Mouse (Mus musculus): ENCODE data around the gene Cib2.

Gene Cib2

GRCm38 (mm10) chr9:54560831-54561601 is 998 bp upstream of the Cib2 start:
- CTCF ChIA-PET, result interaction anchor here in 3 of 4 experiments (0.6 to 1.6 kb wide), 6 partner anchors 9 to 268 kb away, joined by 3 to 5 read pairs (median 3); no protein-coding TSS in a partner anchor
- POLR2A ChIA-PET, result interaction anchor here in 3 of 4 experiments (0.6 to 2.4 kb wide), 12 partner anchors 8 to 1235 kb away, joined by 3 to 19 read pairs (median 4); partner anchors contain the start of gene Idh3a (in 3 of the 3)

GRCm38 (mm10) chr9:54558731-54559130 is 1.3 kb downstream of the Cib2 start:
- CTCF ChIA-PET, result interaction anchor here in 3 of 4 experiments (0.7 to 1.7 kb wide), 3 partner anchors 11 to 121 kb away, joined by 3 to 6 read pairs (median 3); no protein-coding TSS in a partner anchor
- POLR2A ChIA-PET, result interaction anchor here in 2 of 4 experiments (1.0 to 2.4 kb wide), 4 partner anchors 9 to 26 kb away, joined by 3 to 12 read pairs (median 4); partner anchors contain the start of gene Idh3a (in 1 of the 2)

GRCm38 (mm10) chr9:54555044-54555443 is 5.0 kb downstream of the Cib2 start:
- POLR2A ChIA-PET, result interaction anchor here in 1 of 4 experiments (1.4 kb wide), 1 partner anchor 38 kb away, joined by 3 read pairs; no protein-coding TSS in a partner anchor
- CTCF ChIA-PET, result interaction anchor here in 1 of 4 experiments (0.5 kb wide), 1 partner anchor 80 kb away, joined by 3 read pairs; no protein-coding TSS in a partner anchor

- CTCF ChIA-PET, result interaction anchor here (0.6 to 2.7 kb wide), 20 partner anchors 8 to 265 kb away, joined by 3 to 15 read pairs (median 3); partner anchors contain the start of genes Idh3a (in 2 of the 4), Cib2 (in 1 of the 4) and Sh2d7 (in 1 of the 4)
- POLR2A ChIA-PET, result interaction anchor here in 1 of 4 experiments (1.0 kb wide), 1 partner anchor 14 kb away, joined by 3 read pairs; the partner anchor contains the start of gene Sh2d7
Measured at GRCm38 (mm10) chr9:54552409-54552808, 7.6 kb downstream of the Cib2 start.

DNA sequence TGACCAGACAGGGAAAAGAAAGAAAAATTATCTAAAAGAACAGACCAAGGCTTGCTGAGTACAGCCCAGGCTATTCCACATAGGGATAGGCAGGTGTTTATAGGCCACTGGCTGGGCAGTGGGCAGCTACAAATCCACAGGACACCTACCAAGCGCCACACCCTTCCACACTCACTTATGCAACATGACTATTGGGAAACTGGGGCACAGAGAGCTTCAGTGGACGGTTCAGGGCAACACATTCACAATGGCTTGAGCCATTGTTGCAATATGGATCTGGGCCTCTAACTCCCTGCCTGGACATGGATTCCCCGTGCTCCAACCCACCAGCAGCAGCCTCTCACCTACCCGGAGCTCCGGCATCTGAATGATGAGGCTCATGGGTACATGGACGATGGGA is 10.6 kb downstream of the Cib2 start:
- CTCF ChIA-PET, result no interaction called here
- POLR2A ChIA-PET, result interaction anchor here in 1 of 4 experiments (1.2 kb wide), 1 partner anchor 10 kb away, joined by 4 read pairs; no protein-coding TSS in a partner anchor

DNA sequence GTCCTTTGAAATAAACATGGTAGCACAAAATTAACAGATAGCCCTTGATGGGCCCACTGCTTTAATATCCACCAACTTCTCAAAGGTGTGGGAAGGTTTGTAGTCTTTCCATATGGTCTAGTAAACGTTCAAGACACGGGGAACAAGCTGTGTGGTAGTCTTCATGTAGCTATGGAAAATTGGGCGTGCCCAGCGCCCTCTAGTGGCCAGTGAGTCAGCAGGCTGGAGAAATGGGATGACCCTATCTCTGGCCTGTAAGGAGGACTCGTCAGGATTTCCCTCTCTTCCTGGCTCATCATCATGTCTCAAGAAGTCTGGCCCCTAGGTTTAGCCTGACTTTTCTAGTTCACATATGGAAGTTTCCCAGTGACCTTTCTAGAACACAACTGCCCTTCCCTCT is 12.5 kb downstream of the Cib2 start:
- CTCF ChIA-PET, result interaction anchor here (0.5 to 1.5 kb wide), 21 partner anchors 9 to 274 kb away, joined by 3 to 9 read pairs (median 4); partner anchors contain the start of genes Sh2d7 (in 2 of the 4) and Cib2 (in 1 of the 4)
- POLR2A ChIA-PET, result interaction anchor here in 1 of 4 experiments (0.5 kb wide), 1 partner anchor 181 kb away, joined by 3 read pairs; no protein-coding TSS in a partner anchor

DNA sequence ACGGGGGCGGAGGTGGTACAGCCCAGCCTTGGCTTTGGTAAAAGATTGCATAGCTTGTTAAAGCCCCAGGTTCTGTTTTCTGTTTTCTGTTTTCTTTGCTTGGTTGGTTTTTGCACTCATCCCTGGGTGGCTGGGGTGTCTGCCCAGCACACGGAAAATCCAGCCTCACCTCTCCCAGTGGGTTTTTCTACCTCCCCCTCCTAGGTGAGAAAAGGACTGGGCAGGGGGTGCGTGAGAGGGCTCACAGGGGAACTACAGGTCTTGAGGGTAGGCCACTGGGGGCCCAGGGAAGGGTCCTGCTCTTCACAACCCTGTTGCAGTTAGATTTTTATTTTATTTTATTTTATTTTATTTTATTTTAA is 15.1 kb downstream of the Cib2 start:
- CTCF ChIA-PET, result interaction anchor here in 2 of 4 experiments (1.0 to 1.7 kb wide), 2 partner anchors 18 to 107 kb away, joined by 3 to 4 read pairs; no protein-coding TSS in a partner anchor
- POLR2A ChIA-PET, result no interaction called here

GRCm38 (mm10) chr9:54544212-54544953 is 15.6 kb downstream of the Cib2 start:
- POLR2A ChIA-PET, result interaction anchor here in 1 of 4 experiments (0.6 kb wide), 1 partner anchor 22 kb away, joined by 3 read pairs; no protein-coding TSS in a partner anchor

DNA sequence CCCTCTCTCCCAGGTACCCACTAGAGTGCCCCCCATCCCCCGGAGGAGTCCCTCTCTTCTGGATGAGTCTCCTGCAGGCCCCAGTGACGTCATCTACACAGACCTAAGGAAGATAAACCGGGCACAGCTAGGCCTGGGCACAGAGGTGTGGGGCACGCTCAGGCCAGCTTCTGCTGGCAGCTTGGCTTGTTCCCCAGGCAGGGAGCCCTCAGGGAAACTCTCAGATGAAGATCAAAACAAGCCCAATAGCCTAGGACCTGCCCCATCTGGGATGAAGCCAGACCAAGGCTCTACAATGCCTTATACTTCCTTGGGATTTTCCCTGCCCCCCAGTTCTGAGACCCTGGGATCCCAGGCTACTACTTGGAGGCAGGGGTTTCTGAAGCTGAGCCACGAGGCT is 19.2 kb downstream of the Cib2 start:
- CTCF ChIA-PET, result interaction anchor here in 2 of 4 experiments (1.7 to 1.8 kb wide), 2 partner anchors 12 to 27 kb away, joined by 3 to 8 read pairs; no protein-coding TSS in a partner anchor
- POLR2A ChIA-PET, result no interaction called here

More at GRCm38 (mm10) chr9:54544212-54544953, 15.6 kb downstream of the Cib2 start:
- CTCF ChIA-PET, result interaction anchor here in 2 of 4 experiments (0.7 to 1.0 kb wide), 4 partner anchors 8 to 70 kb away, joined by 3 to 5 read pairs (median 3); no protein-coding TSS in a partner anchor

GRCm38 (mm10) chr9:54538684-54539083 is 21.3 kb downstream of the Cib2 start, which contains the start of gene Sh2d7:
TSS of gene Sh2d7 (plus strand) at chr9:54538984.
- CTCF ChIA-PET, result interaction anchor here (0.5 to 2.2 kb wide), 6 partner anchors 9 to 1730 kb away, joined by 3 to 7 read pairs (median 4); no protein-coding TSS in a partner anchor
- POLR2A ChIA-PET, result interaction anchor here in 2 of 4 experiments (0.6 to 1.2 kb wide), 4 partner anchors 14 to 55 kb away, joined by 3 to 4 read pairs (median 3); no protein-coding TSS in a partner anchor

- POLR2A ChIA-PET, result interaction anchor here in 2 of 4 experiments (1.0 to 1.2 kb wide), 3 partner anchors 14 to 55 kb away, joined by 3 read pairs; no protein-coding TSS in a partner anchor
Measured at GRCm38 (mm10) chr9:54538244-54538643, 21.8 kb downstream of the Cib2 start.

DNA sequence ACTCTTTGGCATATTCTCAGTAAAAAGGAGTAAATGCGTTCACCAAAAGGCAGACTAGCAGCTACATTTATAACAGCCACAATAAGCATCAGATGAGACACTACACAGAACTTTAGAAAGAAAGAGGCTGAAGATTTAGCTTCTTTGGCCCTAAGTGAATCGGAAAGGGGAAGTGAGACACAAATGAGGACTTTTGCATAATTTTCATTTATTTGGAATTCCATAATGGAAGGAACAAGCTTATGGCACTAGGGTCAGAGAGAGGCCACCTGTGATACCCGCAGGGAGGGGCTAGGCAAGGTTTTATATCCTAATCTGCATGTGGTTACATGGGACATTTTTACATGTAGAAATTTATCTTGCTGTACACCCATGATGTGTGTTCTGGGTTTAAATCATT is 22.5 kb downstream of the Cib2 start:
- ChIA-PET POLR2A (no interaction called here), CTCF (interaction anchor here in 2 of 4 experiments (0.6 to 2.2 kb wide), 3 partner anchors 10 to 586 kb away, joined by 3 to 7 read pairs (median 3); no protein-coding TSS in a partner anchor)

More at GRCm38 (mm10) chr9:54538244-54538643, 21.8 kb downstream of the Cib2 start:
- CTCF ChIA-PET, result interaction anchor here (0.5 to 2.2 kb wide), 6 partner anchors 9 to 1730 kb away, joined by 3 to 7 read pairs (median 4); no protein-coding TSS in a partner anchor

GRCm38 (mm10) chr9:54537030-54537429 is 23.0 kb downstream of the Cib2 start:
- ChIA-PET CTCF (interaction anchor here in 2 of 4 experiments (0.6 to 2.2 kb wide), 3 partner anchors 10 to 67 kb away, joined by 3 to 7 read pairs (median 4); no protein-coding TSS in a partner anchor), POLR2A (no interaction called here)

GRCm38 (mm10) chr9:54536236-54536635 is 23.8 kb downstream of the Cib2 start:
- ChIA-PET CTCF (no interaction called here), POLR2A (no interaction called here)

GRCm38 (mm10) chr9:54533975-54534374 is 26.0 kb downstream of the Cib2 start:
- ChIA-PET POLR2A (interaction anchor here in 1 of 4 experiments (0.6 kb wide), 1 partner anchor 748 kb away, joined by 3 read pairs; no protein-coding TSS in a partner anchor), CTCF (interaction anchor here in 3 of 4 experiments (0.5 to 1.3 kb wide), 4 partner anchors 19 to 143 kb away, joined by 3 to 6 read pairs (median 3); no protein-coding TSS in a partner anchor)

DNA sequence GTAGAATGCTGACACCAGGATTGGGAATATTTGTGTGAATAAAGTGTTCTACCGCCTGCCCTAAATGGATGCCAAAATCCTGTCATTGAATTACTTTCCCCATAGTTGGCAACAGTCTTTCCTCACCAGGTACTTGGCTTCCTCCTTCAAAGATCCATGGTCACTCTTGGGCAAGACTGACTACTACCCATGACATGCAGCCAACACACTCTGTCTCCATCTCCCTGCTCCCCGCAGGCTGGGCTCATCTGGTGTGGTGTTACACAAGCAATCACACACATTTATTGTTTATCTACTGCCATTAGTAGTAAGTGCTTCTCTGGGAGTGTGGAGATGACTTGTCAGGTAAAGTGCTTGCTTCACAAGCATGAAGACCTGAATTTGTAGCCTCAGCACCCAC is 27.1 kb downstream of the Cib2 start:
- ChIA-PET POLR2A (no interaction called here), CTCF (no interaction called here)

DNA sequence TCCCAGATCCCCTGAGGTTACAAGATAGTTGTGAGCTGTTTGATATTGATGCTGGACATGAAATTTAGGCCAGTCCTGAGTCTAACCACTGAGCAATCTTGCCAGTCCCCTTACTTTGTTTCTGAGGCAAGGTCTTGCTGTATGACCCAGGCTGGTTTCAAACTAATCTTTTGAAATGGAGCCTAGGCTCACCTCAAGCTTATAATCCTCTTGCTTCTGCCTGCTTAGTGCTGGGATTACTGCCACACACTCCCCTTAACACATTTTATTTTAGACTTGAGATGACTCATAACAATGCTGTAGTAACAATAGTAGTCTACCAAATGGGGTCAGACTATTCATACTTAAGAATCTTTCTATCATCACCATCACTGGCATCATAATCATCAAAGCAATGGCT is 28.6 kb downstream of the Cib2 start:
- CTCF ChIA-PET, result no interaction called here
- POLR2A ChIA-PET, result interaction anchor here in 1 of 4 experiments (0.8 kb wide), 1 partner anchor 8 kb away, joined by 3 read pairs; no protein-coding TSS in a partner anchor

DNA sequence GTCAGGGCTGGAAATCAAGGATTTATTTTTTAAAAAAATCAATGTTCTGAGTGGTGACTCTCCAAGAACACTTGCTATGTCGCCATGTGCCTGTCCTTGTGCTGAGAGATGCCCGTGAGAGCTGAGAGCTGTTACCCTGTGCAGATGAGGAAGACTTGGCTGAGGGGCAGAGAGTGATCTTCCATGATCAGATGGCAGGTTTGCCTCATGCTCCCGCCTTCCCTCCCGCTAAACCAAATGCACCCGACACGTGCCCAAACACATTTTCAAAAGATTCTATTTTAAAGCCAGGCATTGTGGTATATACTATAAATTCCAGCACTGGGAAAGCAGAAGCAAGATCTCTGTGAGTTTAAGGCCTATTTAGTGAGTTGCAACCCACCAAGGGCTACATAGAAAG is 29.2 kb downstream of the Cib2 start:
- CTCF ChIA-PET, result no interaction called here
- POLR2A ChIA-PET, result no interaction called here

Data from embryonic stem cell, embryonic (primary cell).